Comparison of ENCODE assay signal across 9 mouse cellular contexts in the genomic region with DNA sequence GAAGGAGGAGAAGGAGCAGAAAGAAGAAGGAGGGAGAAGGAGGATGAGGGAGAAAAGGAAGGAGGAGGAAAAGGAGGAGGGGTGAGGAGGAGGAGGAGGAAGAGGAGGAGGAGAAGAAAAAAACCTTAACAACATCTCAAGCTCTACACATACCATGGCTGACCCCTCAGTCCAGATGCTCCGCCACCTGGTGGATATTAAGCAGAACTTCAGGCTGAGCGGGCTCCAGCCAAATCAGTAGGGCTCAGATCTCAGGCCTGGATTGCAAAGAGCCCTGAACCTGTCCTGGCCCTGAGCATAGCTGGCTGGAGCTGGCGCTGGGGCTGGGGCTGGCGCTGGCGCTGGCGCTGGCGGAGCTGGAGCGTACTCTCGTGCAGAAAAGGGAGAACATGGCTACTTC. TPM values are rescaled to one million over a fixed set of nuclear protein-coding genes. Genes with fewer than 3 reads are reported as not detected.
A peak's percentile ranks its signal among the peaks of the same experiment; 100 is the strongest.
DNase-seq lines count a peak whose midpoint lies in the region; TF ChIP-seq lines count a peak whose summit lies in the region.
"Had no signal": no experiment of that assay in that cellular context is flagged by ENCODE, and none has a peak within 500 bp of the region (broad histone marks: within the 10 kb centered on the region; RNA-seq: fewer than 3 reads in every experiment).

No protein-coding gene starts in this region.

- H3K36me3 ChIP-seq in forebrain, embryonic 10.5 days (replicated peaks) = no peaks in the 10 kb centered on the region
- H3K36me3 ChIP-seq in midbrain, embryonic 10.5 days = no peaks in the 10 kb centered on the region

- peak; percentile 87 for TF ChIP-seq CTCF in brain, embryonic 14.5 days (IDR thresholded peaks at IDR 0.05; ENCODE audit: borderline replicate concordance, extremely low read depth, insufficient read depth, insufficient read length)

- H3K4me3 ChIP-seq in forebrain, embryonic 10.5 days = peak overlapping the region; percentile 26; the same call in 1 of the 2 replicates
- no peak overlapping the region for H3K4me3 ChIP-seq in midbrain, embryonic 10.5 days
- H3K4me3 ChIP-seq: megakaryocyte, embryonic 14.5 days had no signal

- peaks cover 39% of the 10 kb centered on the region for H3K4me1 ChIP-seq in forebrain, embryonic 10.5 days
- H3K4me1 ChIP-seq in midbrain, embryonic 10.5 days = peaks cover 18% of the 10 kb centered on the region
- H3K4me1 ChIP-seq: megakaryocyte, embryonic 14.5 days had no signal

- 0 out of 2 replicates have a peak overlapping the region, but pooled peaks have one; percentile 51 for H3K27ac ChIP-seq in forebrain, embryonic 10.5 days
- H3K27ac ChIP-seq in midbrain, embryonic 10.5 days (replicated peaks) = peak overlapping the region; percentile 42; the same call in 1 of the 2 replicates

- peak; percentile 50 to 59 for DNase-seq in left cerebral cortex, adult 18-20 months (ENCODE audit: low spot score in 2 of 2)
- DNase-seq in left cerebral cortex, adult 8-10 months (ENCODE audit: low spot score in 2 of 2) = no peak
- peak; percentile 80 for DNase-seq in brain, embryonic 14.5 days (ENCODE audit: low read depth)
- peak; percentile 79 for DNase-seq in forebrain, embryonic 10.5 days (ENCODE audit: extremely low spot score, low spot score)
- DNase-seq in heart, postnatal 4 days = peak; percentile 79
- peak; percentile 50 to 69 for DNase-seq in layer of hippocampus, postnatal 14 days (ENCODE audit: low spot score in 2 of 2)
- DNase-seq in midbrain, embryonic 10.5 days (ENCODE audit: low spot score) = peak; percentile 80
- DNase-seq in spleen, adult 18-20 months = peak; percentile 29 to 55

- H3K27me3 ChIP-seq in forebrain, embryonic 10.5 days (ENCODE audit: poor library complexity, severe bottlenecking) = no peaks in the 10 kb centered on the region; the same call in 1 of the 2 replicates
- H3K27me3 ChIP-seq in midbrain, embryonic 10.5 days (ENCODE audit: low read depth, poor library complexity, severe bottlenecking) = 0 out of 2 replicates have a peak, but pooled peaks cover 5% of the 10 kb centered on the region

- H3K9me3 ChIP-seq in forebrain, embryonic 10.5 days = no peaks in the 10 kb centered on the region
- peaks cover 5% of the 10 kb centered on the region; the same call in 1 of the 2 replicates for H3K9me3 ChIP-seq in midbrain, embryonic 10.5 days (replicated peaks)

- TF ChIP-seq POLR2A in brain, embryonic 14.5 days (IDR thresholded peaks at IDR 0.05; ENCODE audit: borderline replicate concordance, extremely low read depth, insufficient read depth, insufficient read length, poor library complexity, severe bottlenecking) = no peak

- WGBS in forebrain, embryonic 10.5 days = 4% methylated on average over 9 of the region's 9 CpGs
- 4% methylated on average over 9 of the region's 9 CpGs for WGBS in midbrain, embryonic 10.5 days

RNA-seq across cellular contexts. Expression of a gene that starts 14.7 kb away (rescaled TPM):
- 10 to 100 TPM; 58.3 to 60.8 TPM for total RNA-seq in left cerebral cortex, adult 18-20 months (2021)
- total RNA-seq in left cerebral cortex, adult 8-10 months (2022) = 10 to 100 TPM; 50.1 to 61.2 (median 55.3) TPM
- 59.4 and 60.3 TPM in 2 replicates for polyA plus RNA-seq in brain, embryonic 14.5 days (2012; rRNA removed)
- 3.0 and 4.0 TPM in 2 replicates for polyA plus RNA-seq in forebrain, embryonic 10.5 days (2016; fragmentation: Nextera tagmentation; extraction: Ambion mirVana)
- total RNA-seq in heart, postnatal 4 days (2021) = under 1 TPM in 1 of 2 experiments, not detected in 1; 0.26 TPM
- 10 to 100 TPM; 57.8 to 62.7 TPM for total RNA-seq in layer of hippocampus, postnatal 14 days (2021)
- polyA plus RNA-seq in midbrain, embryonic 10.5 days (2016; fragmentation: Nextera tagmentation; extraction: Ambion mirVana) = 3.9 and 7.0 TPM in 2 replicates

RNA-seq across cellular contexts. Expression of a gene that starts 27.1 kb away (rescaled TPM):
- 1 to 10 TPM; 5.9 to 8.3 TPM for total RNA-seq in left cerebral cortex, adult 18-20 months (2021)
- total RNA-seq in left cerebral cortex, adult 8-10 months (2022) = 1 to 10 TPM; 5.6 to 8.8 (median 6.8) TPM
- polyA plus RNA-seq in brain, embryonic 14.5 days (2012; rRNA removed) = 11.2 and 12.0 TPM in 2 replicates
- 12.9 and 13.2 TPM in 2 replicates for polyA plus RNA-seq in forebrain, embryonic 10.5 days (2016; fragmentation: Nextera tagmentation; extraction: Ambion mirVana)
- 10 to 100 TPM; 37.9 to 42.0 TPM for total RNA-seq in heart, postnatal 4 days (2021)
- total RNA-seq in layer of hippocampus, postnatal 14 days (2021) = 1 to 10 TPM; 6.4 TPM
- polyA plus RNA-seq in midbrain, embryonic 10.5 days (2016; fragmentation: Nextera tagmentation; extraction: Ambion mirVana) = 11.8 TPM in 2 replicates

RNA-seq across cellular contexts. Expression of a gene that starts 29.7 kb away (rescaled TPM):
- under 1 TPM in 1 of 2 experiments, not detected in 1; 0.28 TPM for total RNA-seq in left cerebral cortex, adult 18-20 months (2021)
- total RNA-seq in left cerebral cortex, adult 8-10 months (2022) = under 1 TPM in 3 of 4 experiments, not detected in 1; 0.22 to 0.46 (median 0.30) TPM
- 12.6 and 22.9 TPM in 2 replicates for polyA plus RNA-seq in brain, embryonic 14.5 days (2012; rRNA removed)
- 27.6 and 28.7 TPM in 2 replicates for polyA plus RNA-seq in forebrain, embryonic 10.5 days (2016; fragmentation: Nextera tagmentation; extraction: Ambion mirVana)
- total RNA-seq in heart, postnatal 4 days (2021) = 1 to 10 TPM; 3.1 to 3.7 TPM
- 1 to 10 TPM; 1.0 to 1.8 TPM for total RNA-seq in layer of hippocampus, postnatal 14 days (2021)
- 20.5 and 21.9 TPM in 2 replicates for polyA plus RNA-seq in midbrain, embryonic 10.5 days (2016; fragmentation: Nextera tagmentation; extraction: Ambion mirVana)

RNA-seq across cellular contexts. Expression of a gene that starts 37.7 kb away (rescaled TPM):
- 10 to 100 TPM; 35.2 to 35.8 TPM for total RNA-seq in left cerebral cortex, adult 18-20 months (2021)
- 10 to 100 TPM; 38.0 to 48.9 (median 45.5) TPM for total RNA-seq in left cerebral cortex, adult 8-10 months (2022)
- 41.4 and 71.8 TPM in 2 replicates for polyA plus RNA-seq in brain, embryonic 14.5 days (2012; rRNA removed)
- 25.1 and 26.0 TPM in 2 replicates for polyA plus RNA-seq in forebrain, embryonic 10.5 days (2016; fragmentation: Nextera tagmentation; extraction: Ambion mirVana)
- total RNA-seq in heart, postnatal 4 days (2021) = 10 to 100 TPM; 24.9 to 28.0 TPM
- 10 to 100 TPM; 37.1 to 40.2 TPM for total RNA-seq in layer of hippocampus, postnatal 14 days (2021)
- polyA plus RNA-seq in midbrain, embryonic 10.5 days (2016; fragmentation: Nextera tagmentation; extraction: Ambion mirVana) = 29.8 and 34.3 TPM in 2 replicates

RNA-seq across cellular contexts. Expression of a gene that starts 41.7 kb away (rescaled TPM):
- 100 to 1,000 TPM in 1 of 2 experiments, 10 to 100 TPM in 1; 99.8 to 102 TPM for total RNA-seq in left cerebral cortex, adult 18-20 months (2021)
- total RNA-seq in left cerebral cortex, adult 8-10 months (2022) = 100 to 1,000 TPM; 104 to 122 (median 108) TPM
- polyA plus RNA-seq in brain, embryonic 14.5 days (2012; rRNA removed) = 63.6 and 75.5 TPM in 2 replicates
- 32.1 and 39.5 TPM in 2 replicates for polyA plus RNA-seq in forebrain, embryonic 10.5 days (2016; fragmentation: Nextera tagmentation; extraction: Ambion mirVana)
- total RNA-seq in heart, postnatal 4 days (2021) = 10 to 100 TPM; 93.6 to 95.2 TPM
- 100 to 1,000 TPM; 114 to 115 TPM for total RNA-seq in layer of hippocampus, postnatal 14 days (2021)
- polyA plus RNA-seq in midbrain, embryonic 10.5 days (2016; fragmentation: Nextera tagmentation; extraction: Ambion mirVana) = 30.5 and 34.9 TPM in 2 replicates

Comparison
In these comparisons a context has a peak if more than half of its experiments do, and no peak if none do; other contexts are left out.
1. DNase-seq: peak in left cerebral cortex, adult 18-20 months (2 of 2), brain, embryonic 14.5 days (single experiment), forebrain, embryonic 10.5 days (single experiment), heart, postnatal 4 days (single experiment), layer of hippocampus, postnatal 14 days (2 of 2), midbrain, embryonic 10.5 days (single experiment) and spleen, adult 18-20 months (2 of 2); none in left cerebral cortex, adult 8-10 months (0 of 2).
2. RNA of a gene that starts 14.7 kb away (total RNA-seq): 57.8 to 62.7 TPM in layer of hippocampus, postnatal 14 days, 58.3 to 60.8 TPM in left cerebral cortex, adult 18-20 months and 50.1 to 61.2 TPM in left cerebral cortex, adult 8-10 months; 0.26 TPM in heart, postnatal 4 days; every median in the first group is over 10 times any median in the second.